Mouse (Mus musculus): Measurements from ENCODE around the gene Hist1h1d. TPM values are rescaled to one million over a fixed set of nuclear protein-coding genes. Genes with fewer than 3 reads are reported as not detected.

The Hist1h1d gene
- polyA plus RNA-seq (2016; fragmentation: Nextera tagmentation; extraction: Ambion mirVana) = 0.58 and 0.60 TPM in 2 replicates

GRCm38 (mm10) chr13:23552962-23553361 lies at the start of gene Hist1h1d:
Gene Hist1h1d, plus strand, starts transcription at chr13:23553262.
- Histone ChIP-seq H3K4me1 (peaks cover 50% of the 10 kb centered on the region), H3K36me3 (replicated peaks) (no peaks in the 10 kb centered on the region), H3K27me3 (ENCODE audit: poor library complexity, severe bottlenecking) (no peaks in the 10 kb centered on the region), H3K4me3 (peak within 1 kb of the TSS; percentile 70; the same call in 1 of the 2 replicates), H3K27ac (peak within 1 kb of the TSS; percentile 98), H3K9me3 (no peaks in the 10 kb centered on the region)
- no peak for DNase-seq (ENCODE audit: extremely low spot score, low spot score)

GRCm38 (mm10) chr13:23503797-23504196 lies 49.3 kb upstream of the Hist1h1d start:
- DNase-seq (ENCODE audit: extremely low spot score, low spot score) = peak; percentile 66
- H3K27ac ChIP-seq = no peak overlapping the region
- peak overlapping the region; percentile 27 for H3K4me3 ChIP-seq
- peaks cover 63% of the 10 kb centered on the region for H3K4me1 ChIP-seq
- WGBS = under 1% methylated on average over 9 of the region's 9 CpGs
- no peaks in the 10 kb centered on the region for H3K9me3 ChIP-seq
- H3K27me3 ChIP-seq (ENCODE audit: poor library complexity, severe bottlenecking) = no peaks in the 10 kb centered on the region
- H3K36me3 ChIP-seq (replicated peaks) = no peaks in the 10 kb centered on the region

- Histone ChIP-seq H3K4me1 (peaks cover 66% of the 10 kb centered on the region), H3K9me3 (no peaks in the 10 kb centered on the region), H3K4me3 (peak overlapping the region; percentile 59), H3K36me3 (replicated peaks) (no peaks in the 10 kb centered on the region), H3K27ac (peak overlapping the region; percentile 74), H3K27me3 (ENCODE audit: poor library complexity, severe bottlenecking) (no peaks in the 10 kb centered on the region)
- 2% methylated on average over 14 of the region's 14 CpGs for WGBS
- DNase-seq (ENCODE audit: extremely low spot score, low spot score) = peak; percentile 54
These were observed 47.3 kb upstream of the Hist1h1d start for GRCm38 (mm10) chr13:23505662-23506345.

DNA sequence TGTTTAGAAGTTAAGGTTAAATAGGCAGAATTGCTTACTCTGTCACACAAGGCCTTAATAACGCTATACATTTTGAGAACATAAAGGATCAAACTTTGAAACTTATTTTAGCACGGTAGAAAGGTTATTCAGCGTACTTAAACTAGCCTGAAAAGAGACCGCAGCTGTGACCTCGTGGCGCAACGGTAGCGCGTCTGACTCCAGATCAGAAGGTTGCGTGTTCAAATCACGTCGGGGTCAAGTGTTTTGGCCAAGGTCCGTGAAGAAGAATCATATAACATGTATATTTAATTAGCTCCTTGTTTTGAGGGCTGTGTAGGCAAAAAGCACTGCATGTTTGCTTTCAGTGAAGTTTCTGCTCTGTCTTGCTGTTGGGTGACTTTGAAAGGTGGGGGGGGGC lies 46.7 kb upstream of the Hist1h1d start:
- Histone ChIP-seq H3K27ac (peak overlapping the region; percentile 74; the same call in 1 of the 2 replicates), H3K27me3 (ENCODE audit: poor library complexity, severe bottlenecking) (no peaks in the 10 kb centered on the region), H3K4me1 (peaks cover 65% of the 10 kb centered on the region), H3K4me3 (peak overlapping the region; percentile 59), H3K9me3 (no peaks in the 10 kb centered on the region), H3K36me3 (replicated peaks) (no peaks in the 10 kb centered on the region)
- under 1% methylated on average over 13 of the region's 13 CpGs for WGBS
- DNase-seq (ENCODE audit: extremely low spot score, low spot score) = peak; percentile 72

DNA sequence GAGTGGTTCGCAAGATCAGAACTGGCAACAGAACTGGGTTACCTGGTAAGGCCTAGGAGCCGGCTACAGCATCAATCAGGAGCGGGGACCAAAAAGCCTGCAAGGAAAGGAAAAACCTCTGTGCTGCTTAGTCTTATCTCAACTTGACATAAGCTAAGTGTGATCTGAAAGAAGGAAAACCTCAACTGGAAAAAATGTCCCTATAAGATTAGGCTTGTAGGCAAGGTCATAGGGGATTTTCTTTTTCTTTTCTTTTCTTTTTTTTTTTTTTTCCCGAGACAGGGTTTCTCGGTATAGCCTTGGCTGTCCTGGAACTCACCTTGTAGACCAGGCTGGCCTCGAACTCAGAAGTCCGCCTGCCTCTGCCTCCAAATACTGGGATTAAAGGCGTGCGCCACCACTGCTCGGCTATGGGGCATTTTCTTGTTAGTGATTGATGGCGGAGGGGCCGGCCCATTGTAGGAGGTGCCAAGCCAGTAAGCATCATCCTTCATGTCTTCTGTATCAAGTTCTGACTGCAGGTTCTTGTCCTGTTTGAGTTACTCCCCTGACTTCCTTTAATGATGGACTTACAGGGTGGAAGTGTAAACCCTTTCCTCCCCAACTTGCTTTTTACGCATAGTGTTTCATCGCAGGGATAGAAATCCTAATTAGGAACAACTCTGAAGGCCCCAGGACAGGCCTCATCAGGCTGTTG lies 46.1 kb upstream of the Hist1h1d start:
- Histone ChIP-seq H3K27ac (no peak overlapping the region), H3K9me3 (no peaks in the 10 kb centered on the region), H3K4me3 (peak overlapping the region; percentile 59), H3K36me3 (replicated peaks) (no peaks in the 10 kb centered on the region), H3K4me1 (peaks cover 58% of the 10 kb centered on the region), H3K27me3 (ENCODE audit: poor library complexity, severe bottlenecking) (no peaks in the 10 kb centered on the region)
- WGBS = 9% methylated on average over 14 of the region's 14 CpGs
- peak; percentile 63 for DNase-seq (ENCODE audit: extremely low spot score, low spot score)

- WGBS = 44% methylated on average over 1 of the region's 1 CpGs
- peaks cover 32% of the 10 kb centered on the region for H3K4me1 ChIP-seq
- no peaks in the 10 kb centered on the region for H3K36me3 ChIP-seq (replicated peaks)
- no peaks in the 10 kb centered on the region for H3K9me3 ChIP-seq
- no peak overlapping the region for H3K4me3 ChIP-seq
- H3K27ac ChIP-seq = no peak overlapping the region
- H3K27me3 ChIP-seq (ENCODE audit: poor library complexity, severe bottlenecking) = no peaks in the 10 kb centered on the region
- DNase-seq (ENCODE audit: extremely low spot score, low spot score) = no peak
These were observed 42.9 kb upstream of the Hist1h1d start for GRCm38 (mm10) chr13:23510127-23510526.

DNA sequence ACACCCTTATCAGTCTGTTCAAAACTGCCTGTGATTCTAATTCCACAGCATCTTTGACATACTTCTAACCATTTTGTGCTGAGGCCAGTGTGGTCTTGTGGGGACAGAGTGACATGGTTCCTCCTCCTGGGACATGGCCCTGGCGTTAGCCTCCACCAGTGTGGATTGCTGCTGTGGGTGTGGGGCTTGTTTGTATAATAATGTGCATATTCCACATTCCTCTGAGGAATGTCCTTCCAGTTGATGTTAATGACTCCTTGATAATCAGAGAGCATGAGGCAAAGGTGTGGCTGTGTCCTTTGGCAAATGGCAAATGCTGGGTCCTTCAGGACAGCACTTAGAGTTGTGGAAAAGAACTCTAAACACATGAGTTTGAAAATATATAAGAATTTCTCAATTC lies 39.5 kb upstream of the Hist1h1d start:
- no peak for DNase-seq (ENCODE audit: extremely low spot score, low spot score)
- no peaks in the 10 kb centered on the region for H3K36me3 ChIP-seq (replicated peaks)
- no peak overlapping the region for H3K4me3 ChIP-seq
- WGBS = 92% methylated on average over 1 of the region's 1 CpGs
- peaks cover 21% of the 10 kb centered on the region for H3K4me1 ChIP-seq
- H3K27me3 ChIP-seq (ENCODE audit: poor library complexity, severe bottlenecking) = no peaks in the 10 kb centered on the region
- no peaks in the 10 kb centered on the region for H3K9me3 ChIP-seq
- no peak overlapping the region for H3K27ac ChIP-seq

GRCm38 (mm10) chr13:23515281-23515680 lies 37.8 kb upstream of the Hist1h1d start:
- no peak overlapping the region; the same call in 1 of the 2 replicates for H3K4me3 ChIP-seq
- no peak overlapping the region for H3K27ac ChIP-seq
- DNase-seq (ENCODE audit: extremely low spot score, low spot score) = no peak
- no peaks in the 10 kb centered on the region for H3K27me3 ChIP-seq (ENCODE audit: poor library complexity, severe bottlenecking)
- H3K9me3 ChIP-seq = no peaks in the 10 kb centered on the region
- H3K36me3 ChIP-seq (replicated peaks) = no peaks in the 10 kb centered on the region
- 73% methylated on average over 5 of the region's 5 CpGs for WGBS
- peaks cover 21% of the 10 kb centered on the region for H3K4me1 ChIP-seq

GRCm38 (mm10) chr13:23515826-23516620 lies 37.0 kb upstream of the Hist1h1d start:
- Histone ChIP-seq H3K4me3 (peak overlapping the region; percentile 59), H3K27ac (peak overlapping the region; percentile 68), H3K9me3 (no peaks in the 10 kb centered on the region), H3K4me1 (peaks cover 15% of the 10 kb centered on the region), H3K36me3 (replicated peaks) (no peaks in the 10 kb centered on the region), H3K27me3 (ENCODE audit: poor library complexity, severe bottlenecking) (no peaks in the 10 kb centered on the region)
- 56% methylated on average over 15 of the region's 15 CpGs for WGBS
- no peak for DNase-seq (ENCODE audit: extremely low spot score, low spot score)

DNA sequence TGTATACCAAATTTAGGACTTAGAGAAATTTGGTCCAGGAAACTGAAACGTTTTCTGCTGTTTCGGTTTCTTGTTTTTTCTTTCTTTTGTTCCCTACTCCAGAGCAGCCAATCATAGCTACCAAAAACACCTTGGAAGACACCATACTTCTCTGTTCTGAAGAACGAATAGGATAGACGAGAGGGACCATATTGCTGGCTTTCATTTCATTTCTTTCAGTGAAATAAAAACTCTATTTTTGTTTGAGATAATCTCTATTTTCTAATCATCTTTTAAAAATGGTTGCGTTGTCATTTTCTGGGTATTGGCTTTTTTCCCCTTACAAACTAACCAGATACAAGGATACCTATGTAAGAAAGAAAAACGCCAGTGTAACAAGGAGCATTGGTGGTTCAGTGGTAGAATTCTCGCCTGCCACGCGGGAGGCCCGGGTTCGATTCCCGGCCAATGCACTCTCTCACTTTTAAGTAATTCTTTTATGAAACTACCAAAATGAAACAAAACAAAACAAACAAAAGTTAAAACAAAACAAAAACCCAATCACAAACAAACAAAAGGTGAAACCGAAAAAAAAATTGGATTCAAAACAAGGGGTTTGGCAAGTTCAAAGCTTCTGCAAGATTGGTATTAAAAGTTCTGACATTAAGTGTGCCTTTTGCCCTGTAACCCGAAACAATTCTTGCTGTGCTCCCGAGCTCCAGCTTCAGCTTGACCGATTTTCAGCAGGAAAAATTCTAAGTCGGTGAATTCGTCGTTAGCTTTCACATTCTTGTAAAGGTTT lies 36.0 kb upstream of the Hist1h1d start:
- peak; percentile 66 for DNase-seq (ENCODE audit: extremely low spot score, low spot score)

DNA sequence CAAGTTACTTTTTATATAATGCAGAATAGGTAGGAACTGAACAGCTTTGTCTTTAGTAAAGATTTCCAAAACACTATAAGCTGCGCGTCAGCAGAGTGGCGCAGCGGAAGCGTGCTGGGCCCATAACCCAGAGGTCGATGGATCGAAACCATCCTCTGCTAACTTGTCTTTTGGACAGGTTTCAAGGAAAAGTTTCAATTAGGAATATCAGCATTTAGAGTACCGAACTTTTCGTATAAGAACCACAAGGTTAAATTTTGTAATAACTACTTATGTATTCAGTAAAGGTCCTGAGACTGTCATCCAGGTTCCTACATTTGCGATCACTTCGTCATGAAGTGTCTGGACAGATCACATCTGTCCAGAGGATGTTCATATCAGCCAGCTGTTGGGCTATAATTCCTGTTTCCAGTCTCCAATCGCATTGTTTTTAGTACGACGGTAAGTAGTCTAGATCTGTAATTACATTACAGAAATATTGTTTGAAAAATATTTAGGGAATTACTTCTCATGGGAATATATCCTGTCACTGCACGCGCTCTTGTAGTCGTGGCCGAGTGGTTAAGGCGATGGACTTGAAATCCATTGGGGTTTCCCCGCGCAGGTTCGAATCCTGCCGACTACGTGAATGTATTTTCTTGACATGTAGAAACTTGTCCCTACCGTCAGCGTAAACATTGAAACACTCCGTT lies 35.3 kb upstream of the Hist1h1d start:
- Histone ChIP-seq H3K4me1 (peaks cover 23% of the 10 kb centered on the region), H3K9me3 (no peaks in the 10 kb centered on the region), H3K36me3 (replicated peaks) (no peaks in the 10 kb centered on the region), H3K4me3 (peak overlapping the region; percentile 59), H3K27me3 (ENCODE audit: poor library complexity, severe bottlenecking) (no peaks in the 10 kb centered on the region), H3K27ac (no peak overlapping the region)
- WGBS = under 1% methylated on average over 27 of the region's 27 CpGs
- DNase-seq (ENCODE audit: extremely low spot score, low spot score) = peak; percentile 86

More for the DNA sequence above, 36.0 kb upstream of the Hist1h1d start:
- no peaks in the 10 kb centered on the region for H3K27me3 ChIP-seq (ENCODE audit: poor library complexity, severe bottlenecking)
- 0 out of 2 replicates have a peak overlapping the region, but pooled peaks have one; percentile 30 for H3K27ac ChIP-seq
- H3K4me1 ChIP-seq = peaks cover 21% of the 10 kb centered on the region
- H3K36me3 ChIP-seq (replicated peaks) = no peaks in the 10 kb centered on the region
- whole genome bisulfite sequencing = under 1% methylated on average over 19 of the region's 19 CpGs
- peak overlapping the region; percentile 59 for H3K4me3 ChIP-seq
- no peaks in the 10 kb centered on the region for H3K9me3 ChIP-seq

DNA sequence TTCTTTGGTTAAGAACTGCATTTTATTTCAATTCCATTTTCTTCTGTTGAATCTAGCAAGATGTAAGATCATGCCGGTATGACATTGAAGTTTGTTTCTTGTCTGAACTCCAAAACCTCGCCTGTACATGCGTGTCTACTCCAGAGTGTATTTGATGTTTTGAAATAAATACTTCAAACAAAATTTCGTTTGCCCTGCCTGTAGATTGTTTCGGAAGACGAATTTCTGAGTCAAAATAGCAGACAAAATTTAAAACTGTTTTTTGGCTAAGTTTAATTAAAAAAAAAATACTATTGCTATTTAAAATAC lies 34.8 kb upstream of the Hist1h1d start:
- under 1% methylated on average over 6 of the region's 6 CpGs for WGBS

More for the DNA sequence above, 34.8 kb upstream of the Hist1h1d start:
- Histone ChIP-seq H3K27ac (no peak overlapping the region), H3K36me3 (replicated peaks) (no peaks in the 10 kb centered on the region), H3K27me3 (ENCODE audit: poor library complexity, severe bottlenecking) (no peaks in the 10 kb centered on the region), H3K4me1 (peaks cover 23% of the 10 kb centered on the region), H3K4me3 (peak overlapping the region; percentile 59), H3K9me3 (no peaks in the 10 kb centered on the region)
- DNase-seq (ENCODE audit: extremely low spot score, low spot score) = no peak
